Mouse (Mus musculus) embryonic fibroblast, embryonic 13.5 days (primary cell): ENCODE measurements around the gene Itga3.

Experiments
- CTCF ChIP-seq: IDR thresholded peaks from 2 replicates; pipeline ENCODE4 v1.5.1; 2011; ENCODE audit warnings: mild to moderate bottlenecking, control low read depth, low read length, moderate library complexity, borderline replicate concordance; ENCODE audit not compliant: insufficient read depth
- POLR2A ChIP-seq: IDR thresholded peaks from 2 replicates; pipeline ENCODE4 v1.6.1; 2011; ENCODE audit warnings: low read depth, mild to moderate bottlenecking, control low read depth, low read length, moderate library complexity

DNA sequence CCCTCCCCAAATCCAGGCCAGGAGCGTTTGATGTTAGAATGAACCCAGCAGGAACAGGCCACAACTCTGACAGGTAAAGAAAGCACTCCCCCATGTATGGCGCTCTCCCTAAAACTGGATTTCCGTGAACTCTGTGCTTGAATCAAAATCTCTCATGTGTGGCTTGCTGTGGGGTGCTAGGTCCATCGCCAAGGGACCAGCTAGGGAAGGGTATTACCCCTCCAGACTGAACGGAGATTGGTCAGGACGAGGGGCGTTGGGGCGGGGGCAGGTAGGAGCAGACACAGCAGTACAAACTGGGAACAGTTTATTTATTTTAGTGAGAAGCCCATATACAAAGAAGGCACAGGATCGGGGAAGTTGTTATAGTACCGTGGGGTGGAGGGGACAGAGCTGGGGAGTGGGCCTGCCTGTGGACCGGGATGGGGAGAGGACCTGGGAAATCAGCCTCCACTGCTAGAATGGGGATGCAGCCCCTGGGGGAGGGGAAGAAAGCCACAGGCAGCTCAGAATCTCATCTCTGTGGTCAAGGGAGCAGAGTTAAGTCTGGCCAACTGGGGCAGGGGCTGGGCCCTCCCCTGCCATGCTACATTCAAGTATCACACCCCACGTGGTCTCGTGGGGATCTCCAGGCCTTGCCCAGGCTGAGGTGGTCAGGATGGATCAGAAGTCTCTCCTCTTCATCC lies 32.3 kb downstream of the Itga3 start:
- TF ChIP-seq POLR2A (no peak), CTCF (no peak)
